Comparison of ENCODE assay signal across 11 mouse cellular contexts in genomic region chr1:97647037-97647436, GRCm38 (mm10). TPM values are rescaled to one million over a fixed set of nuclear protein-coding genes. Genes with fewer than 3 reads are reported as not detected.
A peak's percentile ranks its signal among the peaks of the same experiment; 100 is the strongest.
DNase-seq lines count a peak whose midpoint lies in the region; TF ChIP-seq lines count a peak whose summit lies in the region.
"Had no signal": no experiment of that assay in that cellular context is flagged by ENCODE, and none has a peak within 500 bp of the region (broad histone marks: within the 10 kb centered on the region; RNA-seq: fewer than 3 reads in every experiment).

No protein-coding gene starts in this region.

- DNase-seq in gastrocnemius, adult 2 months = no peak
- DNase-seq in gastrocnemius, adult 18-20 months (ENCODE audit: low spot score) = no peak
- peak; percentile 29 for DNase-seq in right cerebral cortex, postnatal 14 days
- no peak for DNase-seq in right cerebral cortex, postnatal 25 days
- peak; percentile 59 for DNase-seq in induced T-regulatory cell, adult 2 months (ENCODE audit: low read depth)
- DNase-seq in thymus, postnatal 14 days = peak; percentile 56
- no peak for DNase-seq in gastrocnemius, postnatal 36 days
- DNase-seq in gastrocnemius, postnatal 10 days = no peak

- intact Hi-C loops in gastrocnemius, adult 2 months (cut with DNase I) = no loop called here
- intact Hi-C loops in gastrocnemius, postnatal 36 days (cut with DNase I) = no loop called here

- H3K27ac ChIP-seq in gastrocnemius, adult 2 months = no peak overlapping the region
- H3K27ac ChIP-seq: heart, embryonic 13.5 days; intestine, embryonic 15.5 days; limb, embryonic 13.5 days had no signal

- H3K4me3 ChIP-seq in gastrocnemius, adult 2 months = no peak overlapping the region
- H3K4me3 ChIP-seq: heart, embryonic 13.5 days; intestine, embryonic 15.5 days; limb, embryonic 13.5 days had no signal

- TF ChIP-seq CTCF in gastrocnemius, adult 2 months (IDR thresholded peaks at IDR 0.05) = peak; percentile 44

RNA-seq across cellular contexts. Expression of gene D1Ertd622e, which starts 14.8 kb away (rescaled TPM):
- 10 to 100 TPM; 11.5 to 18.3 TPM for total RNA-seq in gastrocnemius, adult 2 months (2021)
- total RNA-seq in gastrocnemius, adult 18-20 months (2021) = 10 to 100 TPM; 13.2 to 16.2 TPM
- 10 to 100 TPM; 16.6 to 20.4 TPM for total RNA-seq in gastrocnemius, postnatal 36 days (2021)
- 10 to 100 TPM; 32.3 to 38.3 TPM for total RNA-seq in gastrocnemius, postnatal 10 days (2021)

Comparison
In these comparisons a context has a peak if more than half of its experiments do, and no peak if none do; other contexts are left out.
1. DNase-seq: peak in right cerebral cortex, postnatal 14 days (single experiment), induced T-regulatory cell, adult 2 months (single experiment) and thymus, postnatal 14 days (single experiment); none in gastrocnemius, adult 2 months (single experiment), gastrocnemius, adult 18-20 months (single experiment), right cerebral cortex, postnatal 25 days (single experiment), gastrocnemius, postnatal 36 days (0 of 2) and gastrocnemius, postnatal 10 days (single experiment).